Mouse (Mus musculus) left cerebral cortex, adult 8-10 months (tissue): ENCODE measurements at regions not wholly inside any gene's neighbourhood (a gene's known extent, or its start where the extent isn't known, plus 50 kb on each side); places are given as distances from the start of the nearest gene placed in this dataset.

Source experiments
- DNase-seq, 2 experiments: peaks; one replicate each; pipeline ENCODE4 v3.0.0; 2022; ENCODE audit warnings: low spot score in 2 of 2
- microRNA-seq, 2 experiments: library from miRNA; unstranded; fragments of <30 nt; microRNA quantifications; one replicate each; pipeline ENCODE4 v1.2.0; 2022

GRCm38 (mm10) chrX:19080021-19080420 lies 401.1 kb downstream of the Tex13c3 start:
- DNase-seq: no peak

Small RNA genes lying in the stretch of these regions (microRNA-seq; reads per million reads assigned to microRNA genes)
- 4,177 to 7,824 reads per million in 2 experiments for gene Mir221
- gene Mir222: 790 to 802 reads per million in 2 experiments
